Mouse (Mus musculus) stomach, embryonic 16.5 days (tissue): ENCODE data around the gene Slit3. TPM values are rescaled to one million over a fixed set of nuclear protein-coding genes. Genes with fewer than 3 reads are reported as not detected.
A peak's percentile ranks its signal among the peaks of the same experiment; 100 is the strongest.

Experiments used
- ATAC-seq: fragments of 200-750 bp; cut with Nextera tagmentation; 2 replicates; pipeline ENCODE4 v1.8.0; 2017; ENCODE audit warnings: moderate number of reproducible peaks, moderate TSS enrichment; ENCODE audit not compliant: insufficient read depth, low FRiP score
- H3K27ac ChIP-seq: fragments of 300-500 bp; sonication (generic); 2 replicates; pipeline ENCODE4 v1.5.1; 2014; ENCODE audit warnings: low read length
- H3K27me3 ChIP-seq: fragments of 300-500 bp; sonication (generic); 2 replicates; pipeline ENCODE4 v1.6.1; 2014; ENCODE audit warnings: low read length, control low read depth, mixed read lengths; ENCODE audit not compliant: control insufficient read depth, insufficient read depth
- H3K36me3 ChIP-seq: fragments of 300-500 bp; sonication (generic); 2 replicates; pipeline ENCODE4 v1.6.1; 2014; ENCODE audit warnings: low read length; ENCODE audit not compliant: control insufficient read depth, insufficient read depth
- H3K4me1 ChIP-seq: fragments of 300-500 bp; sonication (generic); 2 replicates; pipeline ENCODE4 v1.6.1; 2014; ENCODE audit warnings: low read length, control low read depth, mixed read lengths; ENCODE audit not compliant: control insufficient read depth, insufficient read depth
- H3K4me2 ChIP-seq: fragments of 300-500 bp; sonication (generic); 2 replicates; pipeline ENCODE4 v1.6.1; 2014; ENCODE audit warnings: low read depth, low read length, mixed read lengths
- H3K4me3 ChIP-seq: fragments of 300-500 bp; sonication (generic); replicated peaks from 2 replicates; pipeline ENCODE4 v1.5.1; 2014; ENCODE audit warnings: mild to moderate bottlenecking, low read length
- H3K9ac ChIP-seq: fragments of 300-500 bp; sonication (generic); 2 replicates; pipeline ENCODE4 v1.6.1; 2014; ENCODE audit warnings: low read length
- H3K9me3 ChIP-seq: fragments of 300-500 bp; sonication (generic); replicated peaks from 2 replicates; pipeline ENCODE4 v1.6.1; 2016; ENCODE audit warnings: low read length, control low read depth; ENCODE audit not compliant: control insufficient read depth
- WGBS: fragments of 180-500 bp; shearing (Covaris S2); extraction: QIAGEN DNeasy Blood & Tissue Kit; methylation state at CpG from one replicate; pipeline ENCODE4 v1.1.7; 2014; 5-methylcytosine and 5-hydroxymethylcytosine counted together
- polyA plus RNA-seq: library from polyadenylated mRNA; unstranded; fragments of >200 nt; fragmentation: Nextera tagmentation; extraction: Ambion mirVana; gene quantifications from 2 replicates; pipeline ENCODE4 v1.2.1, GENCODE M21; 2015

Slit3 gene
- polyA plus RNA-seq, 1 experiment from 2014 or later, result 9.4 TPM

DNA sequence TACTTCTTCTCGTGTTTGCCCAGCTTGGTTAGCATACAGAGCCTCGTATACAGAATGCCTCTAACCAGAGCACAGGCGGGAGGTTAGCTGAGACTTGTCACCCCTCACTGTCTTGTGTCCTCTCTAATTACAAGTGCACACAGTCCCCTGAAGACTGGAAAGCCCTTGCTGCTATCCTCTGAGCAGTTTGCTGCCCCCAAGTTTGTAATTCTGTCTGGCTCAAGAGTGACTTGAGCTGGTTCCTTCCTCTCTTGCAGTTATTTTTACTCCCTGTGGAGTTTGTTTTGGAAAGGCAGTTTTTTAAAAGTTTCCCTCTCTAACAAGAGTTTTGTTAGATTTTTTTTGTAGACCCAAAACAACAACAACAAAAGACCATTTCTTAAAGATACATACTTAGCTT is 285.0 kb downstream of the Slit3 start:
- ATAC-seq, result no peak
- WGBS, result 49% methylated on average over 3 of the region's 3 CpGs
- H3K4me3 ChIP-seq, result no peak overlapping the region
- peaks cover 9% of the 10 kb centered on the region for H3K4me1 ChIP-seq
- no peak overlapping the region for H3K4me2 ChIP-seq
- 0 out of 2 replicates have a peak overlapping the region, but pooled peaks have one; percentile 1 for H3K9ac ChIP-seq
- H3K9me3 ChIP-seq, result no peaks in the 10 kb centered on the region
- no peak overlapping the region for H3K27ac ChIP-seq
- H3K27me3 ChIP-seq, result no peaks in the 10 kb centered on the region
- H3K36me3 ChIP-seq, result no peaks in the 10 kb centered on the region

DNA sequence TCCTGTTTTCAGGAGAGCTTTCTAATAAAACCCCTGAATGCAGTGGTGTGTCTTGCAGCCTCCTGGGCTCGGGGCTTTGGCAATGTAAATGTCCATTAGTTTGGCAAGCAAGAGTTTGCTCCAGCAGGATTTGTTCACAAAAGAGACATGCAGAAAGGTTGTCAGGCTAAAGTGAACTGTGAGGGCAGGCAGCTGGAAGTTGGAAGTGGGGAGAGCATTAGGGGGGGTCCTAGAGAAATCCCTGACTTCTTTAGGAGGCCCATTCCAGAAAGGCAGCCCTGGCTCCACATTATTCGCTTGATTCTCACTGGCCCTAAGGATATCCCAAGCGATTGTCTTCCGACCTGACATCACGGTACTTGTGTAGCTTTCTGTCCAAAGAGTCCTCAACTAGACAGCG is 285.5 kb downstream of the Slit3 start:
- 60% methylated on average over 6 of the region's 6 CpGs for WGBS
- Histone ChIP-seq H3K36me3 (no peaks in the 10 kb centered on the region), H3K9ac (no peak overlapping the region), H3K4me1 (peaks cover 9% of the 10 kb centered on the region), H3K27ac (no peak overlapping the region), H3K9me3 (no peaks in the 10 kb centered on the region), H3K4me3 (no peak overlapping the region), H3K27me3 (no peaks in the 10 kb centered on the region), H3K4me2 (no peak overlapping the region)
- no peak for ATAC-seq

DNA sequence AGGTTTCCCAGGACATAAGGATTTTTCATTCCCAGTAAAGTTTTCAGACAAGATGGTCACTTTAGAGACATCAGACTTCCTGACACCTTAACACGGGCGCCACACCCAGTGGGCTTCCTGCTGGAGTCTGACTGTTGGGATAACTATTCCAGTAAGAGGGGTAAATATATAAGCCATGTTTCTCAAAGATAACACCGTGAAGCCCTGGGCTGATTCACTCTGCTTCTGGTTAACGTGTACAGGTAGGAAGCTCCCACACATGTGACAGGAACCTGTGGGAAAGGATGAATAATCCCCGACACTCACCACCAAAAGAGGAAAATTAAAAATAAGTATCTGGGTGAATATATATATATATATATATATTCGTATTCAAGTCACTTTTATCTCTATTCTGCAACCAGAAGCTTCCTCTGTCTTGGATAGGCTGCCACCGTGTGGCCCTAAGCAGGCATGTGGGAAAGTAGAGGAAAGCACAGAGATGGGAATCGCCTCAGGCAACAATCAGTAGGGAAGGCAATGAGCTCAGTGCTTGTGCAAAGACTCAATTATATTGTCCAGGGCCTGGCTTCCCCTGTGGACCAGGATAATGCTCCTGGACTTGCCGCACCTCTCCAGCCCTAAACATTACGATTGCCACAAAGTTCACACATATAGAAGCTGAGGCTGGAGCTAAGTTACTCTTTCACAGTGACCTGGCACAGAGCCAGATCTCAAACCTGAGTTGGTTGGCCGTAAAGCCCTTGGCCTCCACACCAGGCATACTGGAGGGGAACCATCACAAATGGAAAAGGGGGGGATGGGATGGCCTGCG is 286.5 kb downstream of the Slit3 start:
- Histone ChIP-seq H3K9me3 (no peaks in the 10 kb centered on the region), H3K27ac (no peak overlapping the region), H3K4me2 (no peak overlapping the region), H3K36me3 (no peaks in the 10 kb centered on the region), H3K9ac (no peak overlapping the region), H3K4me3 (no peak overlapping the region), H3K27me3 (no peaks in the 10 kb centered on the region), H3K4me1 (peaks cover 9% of the 10 kb centered on the region)
- 43% methylated on average over 12 of the region's 12 CpGs for WGBS
- ATAC-seq, result peak; percentile 75; the same call in 1 of the 2 replicates

DNA sequence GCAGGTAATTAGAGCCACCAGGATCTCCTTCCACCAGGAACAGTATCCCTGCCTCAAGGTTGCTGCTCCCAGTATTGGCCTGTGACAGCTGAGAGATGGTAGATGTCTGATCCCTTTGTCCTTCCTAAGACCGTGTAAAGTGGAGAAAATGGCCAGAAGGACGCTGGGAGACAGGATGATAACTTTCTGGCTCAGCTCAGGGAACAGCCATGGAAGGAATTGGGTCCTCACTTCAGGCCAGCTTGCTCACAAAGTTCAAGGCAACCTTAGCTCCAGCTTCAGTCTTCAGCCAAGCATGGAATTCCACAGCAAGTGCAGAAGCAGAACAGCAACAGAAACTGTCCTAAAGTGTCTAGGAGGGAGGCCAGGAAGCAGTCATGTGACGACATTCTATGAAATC is 289.4 kb downstream of the Slit3 start:
- no peaks in the 10 kb centered on the region for H3K36me3 ChIP-seq
- H3K27me3 ChIP-seq, result no peaks in the 10 kb centered on the region
- H3K27ac ChIP-seq, result no peak overlapping the region
- no peaks in the 10 kb centered on the region for H3K9me3 ChIP-seq
- 74% methylated on average over 3 of the region's 3 CpGs for WGBS
- H3K4me3 ChIP-seq, result no peak overlapping the region
- peaks cover 17% of the 10 kb centered on the region for H3K4me1 ChIP-seq
- no peak overlapping the region for H3K4me2 ChIP-seq
- ATAC-seq, result no peak
- H3K9ac ChIP-seq, result no peak overlapping the region

GRCm38 (mm10) chr11:35415768-35416401 is 294.9 kb downstream of the Slit3 start:
- WGBS, result 51% methylated on average over 9 of the region's 9 CpGs
- H3K27me3 ChIP-seq, result no peaks in the 10 kb centered on the region
- H3K4me1 ChIP-seq, result peaks cover 51% of the 10 kb centered on the region
- H3K9me3 ChIP-seq, result no peaks in the 10 kb centered on the region
- 0 out of 2 replicates have a peak overlapping the region, but pooled peaks have one; percentile 28 for H3K9ac ChIP-seq
- no peak overlapping the region for H3K4me3 ChIP-seq
- H3K27ac ChIP-seq, result peak overlapping the region; percentile 91
- no peaks in the 10 kb centered on the region for H3K36me3 ChIP-seq
- peak overlapping the region; percentile 16; the same call in 1 of the 2 replicates for H3K4me2 ChIP-seq
- ATAC-seq, result peak; percentile 39; the same call in 1 of the 2 replicates

DNA sequence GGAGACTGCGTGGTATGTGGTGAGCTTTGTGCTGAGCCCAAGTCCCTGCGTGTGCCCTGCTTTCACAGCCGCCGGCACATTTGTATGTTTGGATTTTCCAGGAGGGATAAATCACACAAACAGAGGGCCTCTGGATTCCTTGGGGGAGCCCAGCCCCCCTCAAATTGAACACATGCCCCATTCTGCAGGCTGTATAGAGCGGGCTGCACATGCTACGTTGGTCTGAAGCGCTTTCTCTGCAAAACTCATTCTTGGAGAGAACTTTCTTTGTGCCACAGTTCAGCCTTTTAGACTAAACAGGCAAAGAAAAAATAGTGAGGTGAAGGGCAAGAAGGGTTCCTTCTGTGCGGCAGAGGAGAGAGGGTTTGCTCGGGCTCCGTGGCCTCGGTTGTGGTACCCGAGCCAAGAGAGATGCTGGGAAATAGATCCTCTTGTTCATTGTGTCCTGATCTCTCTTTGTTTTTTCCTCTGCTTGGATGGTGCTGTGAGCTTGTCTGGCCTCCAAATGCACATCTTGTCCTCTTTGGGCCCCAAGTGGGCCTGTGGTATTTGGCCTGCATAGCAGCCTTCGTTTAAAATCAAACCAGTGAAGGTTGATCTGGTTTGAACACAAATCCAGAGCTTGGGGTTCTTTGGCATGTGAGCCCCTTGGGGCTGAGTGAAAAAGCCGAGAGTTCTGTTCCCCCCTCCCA is 295.5 kb downstream of the Slit3 start:
- peak overlapping the region; percentile 91 for H3K27ac ChIP-seq
- no peaks in the 10 kb centered on the region for H3K27me3 ChIP-seq
- peaks cover 51% of the 10 kb centered on the region for H3K4me1 ChIP-seq
- H3K9ac ChIP-seq, result 0 out of 2 replicates have a peak overlapping the region, but pooled peaks have one; percentile 28
- WGBS, result 58% methylated on average over 14 of the region's 14 CpGs
- no peak overlapping the region for H3K4me3 ChIP-seq
- no peaks in the 10 kb centered on the region for H3K9me3 ChIP-seq
- no peaks in the 10 kb centered on the region for H3K36me3 ChIP-seq
- ATAC-seq, result no peak
- peak overlapping the region; percentile 16; the same call in 1 of the 2 replicates for H3K4me2 ChIP-seq

- H3K27ac ChIP-seq, result peak overlapping the region; percentile 73
- peaks cover 51% of the 10 kb centered on the region for H3K4me1 ChIP-seq
- no peaks in the 10 kb centered on the region for H3K9me3 ChIP-seq
- ATAC-seq, result peak; percentile 9; the same call in 1 of the 2 replicates
- H3K36me3 ChIP-seq, result no peaks in the 10 kb centered on the region
- no peak overlapping the region for H3K4me3 ChIP-seq
- H3K9ac ChIP-seq, result no peak overlapping the region
- 33% methylated on average over 13 of the region's 13 CpGs for WGBS
- H3K4me2 ChIP-seq, result no peak overlapping the region
- H3K27me3 ChIP-seq, result no peaks in the 10 kb centered on the region
These were observed 297.0 kb downstream of the Slit3 start for GRCm38 (mm10) chr11:35417911-35418552.

GRCm38 (mm10) chr11:35419013-35419412 is 298.0 kb downstream of the Slit3 start:
- H3K9ac ChIP-seq, result 0 out of 2 replicates have a peak overlapping the region, but pooled peaks have one; percentile 14
- no peaks in the 10 kb centered on the region for H3K36me3 ChIP-seq
- WGBS, result 50% methylated on average over 5 of the region's 5 CpGs
- H3K27ac ChIP-seq, result peak overlapping the region; percentile 73
- H3K27me3 ChIP-seq, result no peaks in the 10 kb centered on the region
- ATAC-seq, result no peak
- no peak overlapping the region for H3K4me2 ChIP-seq
- H3K4me3 ChIP-seq, result no peak overlapping the region
- no peaks in the 10 kb centered on the region for H3K9me3 ChIP-seq
- peaks cover 51% of the 10 kb centered on the region for H3K4me1 ChIP-seq
